Mouse (Mus musculus): ENCODE measurements around the gene Clec4e. TPM values are rescaled to one million over a fixed set of nuclear protein-coding genes. Genes with fewer than 3 reads are reported as not detected.
A peak's percentile ranks its signal among the peaks of the same experiment; 100 is the strongest.
"Not testable (repeated sequence)": the region's sequence is repeated elsewhere in the genome, so short reads cannot be mapped to it uniquely, and the experiment has no call there.

The Clec4e gene
- polyA plus RNA-seq, 1 experiment from 2014 or later, result 1.2 TPM

DNA sequence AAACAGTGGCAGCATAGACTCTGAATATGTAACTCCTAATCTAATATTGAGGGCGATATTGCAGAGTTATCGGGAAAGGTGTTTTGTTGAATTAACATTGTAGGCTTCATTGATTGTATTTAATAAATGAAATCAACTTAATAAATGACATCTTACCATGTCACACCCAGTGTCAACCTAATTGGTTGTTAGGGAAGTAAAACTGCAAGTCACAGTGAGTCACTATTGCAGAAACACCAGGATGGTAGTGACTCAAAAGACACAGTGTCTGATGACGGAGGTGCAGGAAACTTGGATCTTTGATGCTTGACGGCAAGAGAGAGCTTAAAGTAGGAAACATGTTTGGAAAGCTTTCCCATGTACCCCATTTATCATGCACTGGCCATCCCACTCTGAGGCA is 23.9 kb downstream of the Clec4e start:
- Histone ChIP-seq H3K4me3 (replicated peaks) (no peak overlapping the region), H3K4me1 (replicated peaks) (peaks cover 21% of the 10 kb centered on the region), H3K27me3 (no peaks in the 10 kb centered on the region), H3K9ac (no peak overlapping the region), H3K36me3 (replicated peaks) (no peaks in the 10 kb centered on the region), H3K27ac (replicated peaks) (peak overlapping the region; percentile 67), H3K9me3 (replicated peaks) (no peaks in the 10 kb centered on the region), H3K4me2 (no peak overlapping the region)
- ATAC-seq (ENCODE audit: insufficient read depth), result peak; percentile 73
- WGBS (ENCODE audit: insufficient replicate concordance), result 62% methylated on average over 4 of the region's 4 CpGs

- H3K36me3 ChIP-seq (replicated peaks), result no peaks in the 10 kb centered on the region
- 36% methylated on average over 3 of the region's 3 CpGs for WGBS (ENCODE audit: insufficient replicate concordance)
- no peak overlapping the region for H3K27ac ChIP-seq (replicated peaks)
- H3K9ac ChIP-seq, result no peak overlapping the region
- peaks cover 21% of the 10 kb centered on the region for H3K4me1 ChIP-seq (replicated peaks)
- no peak overlapping the region for H3K4me3 ChIP-seq (replicated peaks)
- ATAC-seq (ENCODE audit: insufficient read depth), result no peak; the same call in 1 of the 2 replicates
- no peak overlapping the region for H3K4me2 ChIP-seq
- H3K9me3 ChIP-seq (replicated peaks), result no peaks in the 10 kb centered on the region
- no peaks in the 10 kb centered on the region for H3K27me3 ChIP-seq
These were observed 25.5 kb downstream of the Clec4e start for GRCm38 (mm10) chr6:123264194-123264593.

GRCm38 (mm10) chr6:123261555-123262161 is 28.0 kb downstream of the Clec4e start, which contains the start of gene Clec4d:
TSS of gene Clec4d (plus strand) at chr6:123262111.
- no peak within 1 kb of the TSS for H3K4me3 ChIP-seq (replicated peaks)
- H3K36me3 ChIP-seq (replicated peaks), result no peaks in the 10 kb centered on the region
- H3K27ac ChIP-seq (replicated peaks), result no peak within 1 kb of the TSS
- H3K9me3 ChIP-seq (replicated peaks), result no peaks in the 10 kb centered on the region
- H3K4me1 ChIP-seq (replicated peaks), result peaks cover 16% of the 10 kb centered on the region
- WGBS (ENCODE audit: insufficient replicate concordance), result 26% methylated on average over 4 of the region's 4 CpGs
- H3K27me3 ChIP-seq, result no peaks in the 10 kb centered on the region
- ATAC-seq (ENCODE audit: insufficient read depth), result no peak
- no peak within 1 kb of the TSS for H3K4me2 ChIP-seq
- H3K9ac ChIP-seq, result no peak within 1 kb of the TSS

- ATAC-seq (ENCODE audit: insufficient read depth), result no peak
- H3K27ac ChIP-seq (replicated peaks), result no peak overlapping the region
- H3K36me3 ChIP-seq (replicated peaks), result no peaks in the 10 kb centered on the region
- peaks cover 12% of the 10 kb centered on the region; the same call in 1 of the 2 replicates for H3K4me1 ChIP-seq (replicated peaks)
- no peak overlapping the region for H3K4me2 ChIP-seq
- 73% methylated on average over 1 of the region's 1 CpGs for WGBS (ENCODE audit: insufficient replicate concordance)
- no peaks in the 10 kb centered on the region for H3K27me3 ChIP-seq
- H3K9me3 ChIP-seq (replicated peaks), result no peaks in the 10 kb centered on the region
- H3K9ac ChIP-seq, result no peak overlapping the region
- no peak overlapping the region for H3K4me3 ChIP-seq (replicated peaks)
These were observed 28.8 kb downstream of the Clec4e start for GRCm38 (mm10) chr6:123260868-123261267.

- 28% methylated on average over 4 of the region's 4 CpGs for WGBS (ENCODE audit: insufficient replicate concordance)
- Histone ChIP-seq H3K27ac (replicated peaks) (no peak overlapping the region), H3K9ac (no peak overlapping the region), H3K4me3 (replicated peaks) (no peak overlapping the region), H3K36me3 (replicated peaks) (no peaks in the 10 kb centered on the region), H3K27me3 (no peaks in the 10 kb centered on the region), H3K4me2 (no peak overlapping the region), H3K9me3 (replicated peaks) (no peaks in the 10 kb centered on the region), H3K4me1 (replicated peaks) (0 out of 2 replicates have a peak, but pooled peaks cover 11% of the 10 kb centered on the region)
- no peak for ATAC-seq (ENCODE audit: insufficient read depth)
These were observed 29.6 kb downstream of the Clec4e start for GRCm38 (mm10) chr6:123259889-123260603.

DNA sequence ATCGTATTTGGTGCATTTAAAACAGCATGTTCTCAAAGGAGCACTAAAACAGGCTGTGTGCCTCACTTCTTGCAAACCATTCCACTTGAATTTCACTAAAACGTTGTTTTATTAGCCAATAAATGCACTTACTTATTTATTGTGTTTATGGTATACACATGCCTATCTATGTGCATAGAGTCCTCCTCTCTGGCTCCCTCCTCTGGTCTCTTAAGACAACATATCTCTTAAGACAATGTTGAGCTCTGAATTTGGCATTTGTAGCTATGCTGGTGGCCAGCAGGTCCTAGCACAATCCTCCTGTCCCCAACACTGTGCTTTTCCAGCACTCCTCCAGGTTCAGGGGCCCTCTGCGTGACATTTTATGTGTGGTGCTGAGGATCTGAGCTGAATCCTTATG is 30.7 kb downstream of the Clec4e start:
- Histone ChIP-seq H3K9ac (no peak overlapping the region), H3K27me3 (no peaks in the 10 kb centered on the region), H3K27ac (replicated peaks) (no peak overlapping the region), H3K4me2 (no peak overlapping the region), H3K9me3 (replicated peaks) (no peaks in the 10 kb centered on the region), H3K4me3 (replicated peaks) (no peak overlapping the region), H3K36me3 (replicated peaks) (no peaks in the 10 kb centered on the region), H3K4me1 (replicated peaks) (0 out of 2 replicates have a peak, but pooled peaks cover 4% of the 10 kb centered on the region)
- WGBS (ENCODE audit: insufficient replicate concordance), result 61% methylated on average over 3 of the region's 3 CpGs
- ATAC-seq (ENCODE audit: insufficient read depth), result no peak

DNA sequence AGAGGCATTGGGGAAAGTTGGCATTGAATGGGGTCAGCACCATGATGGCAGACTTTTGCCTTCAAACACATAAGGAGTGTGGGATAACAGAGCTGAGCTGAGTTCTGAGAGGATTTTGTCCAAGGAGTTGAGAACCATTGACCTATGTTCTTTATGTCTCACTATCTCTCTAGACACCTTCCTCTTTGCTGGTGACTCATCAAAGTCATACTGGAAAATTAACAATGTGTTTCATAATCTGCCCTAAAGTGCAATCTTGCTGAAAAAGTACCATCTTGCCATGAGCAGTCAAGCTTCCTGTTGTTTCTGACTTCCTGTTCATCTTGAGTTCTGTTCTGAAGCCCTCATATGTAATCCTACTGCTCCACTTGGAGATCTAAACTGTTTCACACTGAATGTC is 36.9 kb downstream of the Clec4e start:
- 0 out of 2 replicates have a peak, but pooled peaks have one; percentile 43 for ATAC-seq (ENCODE audit: insufficient read depth)
- no peak overlapping the region for H3K9ac ChIP-seq

GRCm38 (mm10) chr6:123248862-123249261 is 40.8 kb downstream of the Clec4e start:
- not testable (repeated sequence) for H3K27me3 ChIP-seq; H3K27ac ChIP-seq (replicated peaks); H3K4me3 ChIP-seq (replicated peaks); H3K4me2 ChIP-seq; H3K36me3 ChIP-seq (replicated peaks); H3K9ac ChIP-seq; ATAC-seq (ENCODE audit: insufficient read depth); H3K9me3 ChIP-seq (replicated peaks); H3K4me1 ChIP-seq (replicated peaks)
- WGBS (ENCODE audit: insufficient replicate concordance), result 56% methylated on average over 2 of the region's 2 CpGs

More for the DNA sequence above, 36.9 kb downstream of the Clec4e start:
- H3K4me1 ChIP-seq (replicated peaks), result no peaks in the 10 kb centered on the region
- no peaks in the 10 kb centered on the region for H3K27me3 ChIP-seq
- H3K4me3 ChIP-seq (replicated peaks), result no peak overlapping the region
- H3K9me3 ChIP-seq (replicated peaks), result no peaks in the 10 kb centered on the region
- no peak overlapping the region for H3K27ac ChIP-seq (replicated peaks)
- H3K4me2 ChIP-seq, result no peak overlapping the region
- H3K36me3 ChIP-seq (replicated peaks), result no peaks in the 10 kb centered on the region

GRCm38 (mm10) chr6:123244201-123244600 is 45.5 kb downstream of the Clec4e start:
- H3K4me3 ChIP-seq (replicated peaks), result no peak overlapping the region
- H3K4me1 ChIP-seq (replicated peaks), result no peaks in the 10 kb centered on the region
- no peaks in the 10 kb centered on the region for H3K36me3 ChIP-seq (replicated peaks)
- ATAC-seq (ENCODE audit: insufficient read depth), result no peak
- 61% methylated on average over 5 of the region's 5 CpGs for WGBS (ENCODE audit: insufficient replicate concordance)
- H3K9me3 ChIP-seq (replicated peaks), result no peaks in the 10 kb centered on the region
- H3K9ac ChIP-seq, result no peak overlapping the region
- H3K27ac ChIP-seq (replicated peaks), result no peak overlapping the region
- H3K27me3 ChIP-seq, result no peaks in the 10 kb centered on the region
- H3K4me2 ChIP-seq, result no peak overlapping the region

DNA sequence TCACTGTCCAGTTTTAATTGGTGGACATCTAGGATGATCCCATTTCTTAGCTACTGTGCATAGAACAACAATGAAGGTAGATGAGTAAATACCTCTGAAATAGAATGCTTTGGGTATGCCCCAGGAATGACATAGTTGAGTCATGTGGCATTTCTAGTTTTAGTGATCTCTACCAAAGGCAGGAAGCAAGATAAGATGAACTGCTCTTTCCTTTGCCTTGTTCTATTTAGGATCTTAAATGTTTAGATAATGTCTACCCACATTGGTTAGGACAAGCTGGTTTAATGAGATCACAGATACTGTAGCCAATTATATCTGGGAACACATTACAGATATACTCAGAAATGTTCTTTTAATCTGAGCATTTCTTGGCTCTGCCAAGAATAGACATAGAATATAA is 52.1 kb downstream of the Clec4e start:
- Histone ChIP-seq H3K9me3 (replicated peaks) (no peaks in the 10 kb centered on the region), H3K4me2 (no peak overlapping the region), H3K27ac (replicated peaks) (no peak overlapping the region), H3K27me3 (no peaks in the 10 kb centered on the region), H3K36me3 (replicated peaks) (no peaks in the 10 kb centered on the region), H3K9ac (no peak overlapping the region), H3K4me3 (replicated peaks) (no peak overlapping the region), H3K4me1 (replicated peaks) (no peaks in the 10 kb centered on the region)
- no peak for ATAC-seq (ENCODE audit: insufficient read depth)

All from liver, embryonic 15.5 days (tissue).